Mouse (Mus musculus): Measurements from ENCODE around the gene Gulp1. TPM values are rescaled to one million over a fixed set of nuclear protein-coding genes. Genes with fewer than 3 reads are reported as not detected.

The Gulp1 gene
- polyA plus RNA-seq (2016; fragmentation: Nextera tagmentation; extraction: Ambion mirVana), result 20.4 and 20.8 TPM in 2 replicates

- peak within 1 kb of the TSS; percentile 65 for H3K9ac ChIP-seq
- WGBS, result under 1% methylated on average over 55 of the region's 55 CpGs
- H3K27ac ChIP-seq, result peak within 1 kb of the TSS; percentile 78
- H3K36me3 ChIP-seq (replicated peaks), result no peaks in the 10 kb centered on the region
- ATAC-seq (ENCODE audit: low FRiP score), result peak; percentile 84
- H3K4me2 ChIP-seq, result peak within 1 kb of the TSS; percentile 77
- H3K9me3 ChIP-seq, result no peaks in the 10 kb centered on the region
- H3K4me1 ChIP-seq, result peaks cover 25% of the 10 kb centered on the region
- H3K27me3 ChIP-seq, result peaks cover 7% of the 10 kb centered on the region; the same call in 1 of the 2 replicates
- H3K4me3 ChIP-seq (replicated peaks), result peak within 1 kb of the TSS; percentile 55
Observed at GRCm38 (mm10) chr1:44551461-44552370, at the start of gene Gulp1. Gene Gulp1, plus strand, starts transcription at chr1:44551511.

- H3K27me3 ChIP-seq, result peaks cover 7% of the 10 kb centered on the region; the same call in 1 of the 2 replicates
- no peak for ATAC-seq (ENCODE audit: low FRiP score)
- H3K9ac ChIP-seq, result no peak overlapping the region
- WGBS, result 83% methylated on average over 6 of the region's 6 CpGs
- H3K36me3 ChIP-seq (replicated peaks), result no peaks in the 10 kb centered on the region
- peaks cover 25% of the 10 kb centered on the region for H3K4me1 ChIP-seq
- no peak overlapping the region for H3K27ac ChIP-seq
- no peak overlapping the region for H3K4me2 ChIP-seq
- H3K9me3 ChIP-seq, result no peaks in the 10 kb centered on the region
- H3K4me3 ChIP-seq (replicated peaks), result no peak overlapping the region
Observed at GRCm38 (mm10) chr1:44550261-44550660, 1.1 kb upstream of the Gulp1 start.

- ATAC-seq (ENCODE audit: low FRiP score), result peak; percentile 64
- Histone ChIP-seq H3K9ac (peak overlapping the region; percentile 65), H3K4me3 (replicated peaks) (peak overlapping the region; percentile 55), H3K27me3 (peaks cover 7% of the 10 kb centered on the region; the same call in 1 of the 2 replicates), H3K4me2 (peak overlapping the region; percentile 77), H3K9me3 (no peaks in the 10 kb centered on the region), H3K27ac (peak overlapping the region; percentile 78), H3K36me3 (replicated peaks) (no peaks in the 10 kb centered on the region), H3K4me1 (peaks cover 25% of the 10 kb centered on the region)
- WGBS, result 4% methylated on average over 15 of the region's 15 CpGs
Observed at GRCm38 (mm10) chr1:44552371-44552841, 1.1 kb downstream of the Gulp1 start.

- peaks cover 7% of the 10 kb centered on the region; the same call in 1 of the 2 replicates for H3K27me3 ChIP-seq
- 8% methylated on average over 6 of the region's 6 CpGs for WGBS
- H3K9ac ChIP-seq, result no peak overlapping the region
- peak overlapping the region; percentile 78 for H3K27ac ChIP-seq
- H3K4me2 ChIP-seq, result peak overlapping the region; percentile 77
- H3K4me3 ChIP-seq (replicated peaks), result peak overlapping the region; percentile 55
- peak; percentile 68 for ATAC-seq (ENCODE audit: low FRiP score)
- H3K9me3 ChIP-seq, result no peaks in the 10 kb centered on the region
- peaks cover 25% of the 10 kb centered on the region for H3K4me1 ChIP-seq
- H3K36me3 ChIP-seq (replicated peaks), result no peaks in the 10 kb centered on the region
Observed at GRCm38 (mm10) chr1:44553166-44553898, 2.0 kb downstream of the Gulp1 start.

GRCm38 (mm10) chr1:44567431-44567830 is 16.1 kb downstream of the Gulp1 start:
- WGBS, result 83% methylated on average over 4 of the region's 4 CpGs
- Histone ChIP-seq H3K36me3 (replicated peaks) (no peaks in the 10 kb centered on the region), H3K9me3 (no peaks in the 10 kb centered on the region), H3K27me3 (no peaks in the 10 kb centered on the region), H3K4me1 (no peaks in the 10 kb centered on the region), H3K4me3 (replicated peaks) (no peak overlapping the region), H3K27ac (no peak overlapping the region), H3K9ac (no peak overlapping the region), H3K4me2 (no peak overlapping the region)
- ATAC-seq (ENCODE audit: low FRiP score), result no peak

- Histone ChIP-seq H3K9me3 (no peaks in the 10 kb centered on the region), H3K4me1 (no peaks in the 10 kb centered on the region), H3K27me3 (no peaks in the 10 kb centered on the region), H3K4me3 (replicated peaks) (no peak overlapping the region), H3K36me3 (replicated peaks) (no peaks in the 10 kb centered on the region), H3K4me2 (no peak overlapping the region), H3K27ac (no peak overlapping the region), H3K9ac (no peak overlapping the region)
- WGBS, result 67% methylated on average over 2 of the region's 2 CpGs
- ATAC-seq (ENCODE audit: low FRiP score), result no peak
Observed at GRCm38 (mm10) chr1:44568296-44568695, 17.0 kb downstream of the Gulp1 start.

GRCm38 (mm10) chr1:44576001-44576400 is 24.7 kb downstream of the Gulp1 start:
- Histone ChIP-seq H3K36me3 (replicated peaks) (no peaks in the 10 kb centered on the region), H3K4me2 (no peak overlapping the region), H3K27ac (no peak overlapping the region), H3K9ac (no peak overlapping the region), H3K4me1 (no peaks in the 10 kb centered on the region), H3K4me3 (replicated peaks) (no peak overlapping the region), H3K27me3 (no peaks in the 10 kb centered on the region), H3K9me3 (no peaks in the 10 kb centered on the region)
- no peak for ATAC-seq (ENCODE audit: low FRiP score)
- 90% methylated on average over 1 of the region's 1 CpGs for WGBS

- H3K36me3 ChIP-seq (replicated peaks), result no peaks in the 10 kb centered on the region
- WGBS, result 80% methylated on average over 2 of the region's 2 CpGs
- no peak overlapping the region for H3K4me2 ChIP-seq
- no peak overlapping the region for H3K4me3 ChIP-seq (replicated peaks)
- H3K4me1 ChIP-seq, result no peaks in the 10 kb centered on the region
- no peak for ATAC-seq (ENCODE audit: low FRiP score)
- H3K9ac ChIP-seq, result no peak overlapping the region
- no peaks in the 10 kb centered on the region for H3K9me3 ChIP-seq
- H3K27me3 ChIP-seq, result no peaks in the 10 kb centered on the region
- no peak overlapping the region for H3K27ac ChIP-seq
Observed at GRCm38 (mm10) chr1:44576610-44577009, 25.3 kb downstream of the Gulp1 start.

- Histone ChIP-seq H3K9ac (no peak overlapping the region), H3K36me3 (replicated peaks) (no peaks in the 10 kb centered on the region), H3K4me1 (peaks cover 6% of the 10 kb centered on the region), H3K27ac (no peak overlapping the region), H3K4me3 (replicated peaks) (no peak overlapping the region), H3K4me2 (no peak overlapping the region), H3K27me3 (no peaks in the 10 kb centered on the region), H3K9me3 (no peaks in the 10 kb centered on the region)
- ATAC-seq (ENCODE audit: low FRiP score), result no peak
- 79% methylated on average over 3 of the region's 3 CpGs for WGBS
Observed at GRCm38 (mm10) chr1:44580390-44580789, 29.1 kb downstream of the Gulp1 start.

- H3K9me3 ChIP-seq, result no peaks in the 10 kb centered on the region
- H3K4me3 ChIP-seq (replicated peaks), result no peak overlapping the region
- WGBS, result 28% methylated on average over 3 of the region's 3 CpGs
- ATAC-seq (ENCODE audit: low FRiP score), result peak; percentile 69; the same call in 1 of the 2 replicates
- H3K27ac ChIP-seq, result no peak overlapping the region
- H3K4me1 ChIP-seq, result peaks cover 6% of the 10 kb centered on the region
- H3K27me3 ChIP-seq, result no peaks in the 10 kb centered on the region
- H3K9ac ChIP-seq, result no peak overlapping the region
- H3K36me3 ChIP-seq (replicated peaks), result no peaks in the 10 kb centered on the region
- no peak overlapping the region for H3K4me2 ChIP-seq
Observed at GRCm38 (mm10) chr1:44584886-44585385, 33.6 kb downstream of the Gulp1 start.

- Histone ChIP-seq H3K36me3 (replicated peaks) (no peaks in the 10 kb centered on the region), H3K4me3 (replicated peaks) (no peak overlapping the region), H3K4me2 (no peak overlapping the region), H3K9ac (no peak overlapping the region), H3K27ac (no peak overlapping the region), H3K4me1 (peaks cover 5% of the 10 kb centered on the region; the same call in 1 of the 2 replicates), H3K27me3 (no peaks in the 10 kb centered on the region), H3K9me3 (no peaks in the 10 kb centered on the region)
- 8% methylated on average over 3 of the region's 3 CpGs for WGBS
- ATAC-seq (ENCODE audit: low FRiP score), result peak; percentile 36; the same call in 1 of the 2 replicates
Observed at GRCm38 (mm10) chr1:44591742-44592141, 40.4 kb downstream of the Gulp1 start.

GRCm38 (mm10) chr1:44593109-44593508 is 41.8 kb downstream of the Gulp1 start:
- Histone ChIP-seq H3K27ac (no peak overlapping the region), H3K9ac (no peak overlapping the region), H3K36me3 (replicated peaks) (no peaks in the 10 kb centered on the region), H3K4me3 (replicated peaks) (no peak overlapping the region), H3K4me2 (no peak overlapping the region), H3K9me3 (no peaks in the 10 kb centered on the region), H3K27me3 (no peaks in the 10 kb centered on the region), H3K4me1 (peaks cover 5% of the 10 kb centered on the region; the same call in 1 of the 2 replicates)
- ATAC-seq (ENCODE audit: low FRiP score), result no peak
- 76% methylated on average over 1 of the region's 1 CpGs for WGBS
